Comparison of ENCODE assay signal across 7 mouse cellular contexts in the genomic region with DNA sequence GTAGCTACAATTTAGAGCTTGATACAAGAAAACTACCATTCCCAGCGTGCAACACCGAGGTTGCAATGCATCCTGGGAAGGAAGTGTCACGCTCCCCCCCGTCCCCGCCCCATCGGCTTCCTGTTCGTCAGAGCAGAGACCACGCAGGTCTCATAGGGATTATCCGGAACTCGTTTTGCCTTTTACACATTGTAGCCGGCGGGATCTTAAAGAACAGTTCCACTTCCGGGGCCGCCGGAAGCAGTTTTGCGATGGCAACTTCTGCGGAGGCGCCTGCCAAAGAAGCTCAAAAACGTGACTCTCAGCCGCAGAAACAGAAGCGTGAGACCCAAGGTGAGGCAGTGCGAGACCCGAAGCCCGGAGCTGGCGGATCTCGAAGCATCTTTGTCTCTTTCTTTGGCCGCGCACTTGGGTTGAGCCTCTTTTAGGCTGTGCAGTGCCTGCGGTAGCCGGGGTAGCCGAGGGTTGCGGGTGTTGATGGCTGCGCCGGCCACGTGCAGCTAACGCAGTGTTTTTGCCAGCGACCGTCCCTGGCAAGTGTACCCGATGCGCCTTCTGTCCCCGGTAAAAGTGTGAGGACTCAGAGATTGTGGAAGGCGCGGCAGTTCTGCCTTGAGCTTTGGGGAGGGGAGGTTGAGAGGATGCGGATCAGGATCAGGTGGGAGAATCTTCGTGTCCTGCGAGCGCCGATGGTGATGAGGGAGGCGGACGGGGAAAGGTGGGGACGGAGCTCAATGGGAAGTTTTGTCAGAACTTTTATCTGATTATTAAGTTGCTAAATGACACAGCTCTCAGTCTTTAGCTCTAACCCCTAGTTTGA. TPM values are rescaled to one million over a fixed set of nuclear protein-coding genes. Genes with fewer than 3 reads are reported as not detected.
DNase-seq lines count a peak whose midpoint lies in the region; ATAC-seq lines count a peak whose summit lies in the region.

Krr1 (plus strand) TSS at position 123 of the 820 bp plus-strand sequence.

- peaks cover 6% of the 10 kb centered on the region for H3K4me1 ChIP-seq in intestine, embryonic 16.5 days (ENCODE audit: control insufficient read depth, insufficient read depth, low read length)
- peaks cover 6% of the 10 kb centered on the region for H3K4me1 ChIP-seq in midbrain, embryonic 11.5 days (ENCODE audit: control insufficient read depth, insufficient read depth, low read length)

- intact Hi-C loops in left cerebral cortex, postnatal 36 days (cut with DNase I) = loop anchor here (5.0 kb wide), 1 partner anchor 675 kb away; the partner anchor contains the start of gene Bbs10

- DNase-seq in adrenal gland, adult 8-10 months = peak; percentile 88
- DNase-seq in embryo, embryonic 9.5 days (ENCODE audit: extremely low spot score) = peak; percentile 96
- peak; percentile 57 to 83 for DNase-seq in gastrocnemius, postnatal 4 days (ENCODE audit: low spot score in 2 of 2)
- peak; percentile 87 to 89 for DNase-seq in left cerebral cortex, postnatal 36 days (ENCODE audit: low spot score in 2 of 2)
- DNase-seq in midbrain, embryonic 11.5 days (ENCODE audit: low spot score, missing footprints) = peak; percentile 99
- DNase-seq in skeletal muscle tissue, adult 2 months (ENCODE audit: low read depth, low spot score) = peak; percentile 91

- under 1% methylated on average over 51 of the region's 51 CpGs for WGBS in intestine, embryonic 16.5 days
- under 1% methylated on average over 51 of the region's 51 CpGs for WGBS in midbrain, embryonic 11.5 days

- H3K27me3 ChIP-seq in intestine, embryonic 16.5 days (replicated peaks; ENCODE audit: control insufficient read depth, insufficient read depth, low read length) = no peaks in the 10 kb centered on the region
- no peaks in the 10 kb centered on the region for H3K27me3 ChIP-seq in midbrain, embryonic 11.5 days (ENCODE audit: control insufficient read depth, insufficient read depth, low read length)

- peak within 1 kb of the TSS; percentile 92 for H3K4me3 ChIP-seq in intestine, embryonic 16.5 days (ENCODE audit: low read length)
- H3K4me3 ChIP-seq in midbrain, embryonic 11.5 days (ENCODE audit: low read depth, low read length) = peak within 1 kb of the TSS; percentile 81

- H3K36me3 ChIP-seq in intestine, embryonic 16.5 days (ENCODE audit: control insufficient read depth, insufficient read depth, low read length) = 0 out of 2 replicates have a peak, but pooled peaks cover 8% of the 10 kb centered on the region
- no peaks in the 10 kb centered on the region for H3K36me3 ChIP-seq in midbrain, embryonic 11.5 days (ENCODE audit: control insufficient read depth, insufficient read depth, low read length)

- peak; percentile 99 for ATAC-seq in intestine, embryonic 16.5 days
- peak; percentile 97 for ATAC-seq in midbrain, embryonic 11.5 days (ENCODE audit: low FRiP score)

- H3K4me2 ChIP-seq in intestine, embryonic 16.5 days (ENCODE audit: low read depth, low read length) = peak within 1 kb of the TSS; percentile 80
- peak within 1 kb of the TSS; percentile 81 for H3K4me2 ChIP-seq in midbrain, embryonic 11.5 days

- no peaks in the 10 kb centered on the region for H3K9me3 ChIP-seq in intestine, embryonic 16.5 days (ENCODE audit: control insufficient read depth, low read length)
- no peaks in the 10 kb centered on the region for H3K9me3 ChIP-seq in midbrain, embryonic 11.5 days (ENCODE audit: control insufficient read depth, low read length)

- H3K9ac ChIP-seq in intestine, embryonic 16.5 days (ENCODE audit: low read depth, low read length) = peak within 1 kb of the TSS; percentile 91
- H3K9ac ChIP-seq in midbrain, embryonic 11.5 days (ENCODE audit: low read length) = peak within 1 kb of the TSS; percentile 75

- H3K27ac ChIP-seq in intestine, embryonic 16.5 days (ENCODE audit: low read length) = peak within 1 kb of the TSS; percentile 57; the same call in 1 of the 2 replicates
- H3K27ac ChIP-seq in midbrain, embryonic 11.5 days (ENCODE audit: low read depth, low read length) = no peak within 1 kb of the TSS; the same call in 1 of the 2 replicates

RNA-seq across cellular contexts. Expression of gene Krr1, which starts in this region (rescaled TPM):
- 10 to 100 TPM; 38.5 to 49.1 (median 42.1) TPM for total RNA-seq in adrenal gland, adult 8-10 months (2022)
- 10 to 100 TPM; 25.1 to 25.2 TPM for total RNA-seq in gastrocnemius, postnatal 4 days (2021)
- polyA plus RNA-seq in intestine, embryonic 16.5 days (2015; fragmentation: Nextera tagmentation; extraction: Ambion mirVana) = 32.3 and 35.7 TPM in 2 replicates
- 10 to 100 TPM; 35.3 to 38.8 TPM for total RNA-seq in left cerebral cortex, postnatal 36 days (2021)
- 69.0 and 82.0 TPM in 2 replicates for polyA plus RNA-seq in midbrain, embryonic 11.5 days (2014; fragmentation: Nextera tagmentation; extraction: Ambion mirVana)
